Mouse (Mus musculus): ENCODE data around the gene Tnfrsf18.

The Tnfrsf18 gene

DNA sequence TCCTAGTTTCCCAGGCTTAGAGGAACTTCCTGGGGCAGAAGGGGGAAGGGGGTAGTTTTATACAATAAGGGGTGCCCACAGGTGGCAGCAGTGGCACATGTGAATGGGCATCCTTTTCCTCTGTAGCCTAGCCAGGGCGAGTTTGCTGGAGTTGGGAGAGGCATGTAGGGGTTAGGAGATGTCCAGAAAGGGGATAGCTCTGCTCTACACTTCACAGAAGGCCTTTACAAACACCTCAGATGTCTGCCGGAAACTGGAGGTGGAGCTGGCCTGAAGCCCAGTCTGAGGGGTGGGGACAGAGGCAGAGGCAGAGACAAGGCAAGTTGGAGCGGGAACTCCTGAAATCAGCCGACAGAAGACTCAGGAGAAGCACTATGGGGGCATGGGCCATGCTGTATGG is at the start of gene Tnfrsf18:
Tnfrsf18 (plus strand) TSS at position 152 of the 400 bp plus-strand sequence.
- no peak for DNase-seq (ENCODE audit: low spot score)

DNA sequence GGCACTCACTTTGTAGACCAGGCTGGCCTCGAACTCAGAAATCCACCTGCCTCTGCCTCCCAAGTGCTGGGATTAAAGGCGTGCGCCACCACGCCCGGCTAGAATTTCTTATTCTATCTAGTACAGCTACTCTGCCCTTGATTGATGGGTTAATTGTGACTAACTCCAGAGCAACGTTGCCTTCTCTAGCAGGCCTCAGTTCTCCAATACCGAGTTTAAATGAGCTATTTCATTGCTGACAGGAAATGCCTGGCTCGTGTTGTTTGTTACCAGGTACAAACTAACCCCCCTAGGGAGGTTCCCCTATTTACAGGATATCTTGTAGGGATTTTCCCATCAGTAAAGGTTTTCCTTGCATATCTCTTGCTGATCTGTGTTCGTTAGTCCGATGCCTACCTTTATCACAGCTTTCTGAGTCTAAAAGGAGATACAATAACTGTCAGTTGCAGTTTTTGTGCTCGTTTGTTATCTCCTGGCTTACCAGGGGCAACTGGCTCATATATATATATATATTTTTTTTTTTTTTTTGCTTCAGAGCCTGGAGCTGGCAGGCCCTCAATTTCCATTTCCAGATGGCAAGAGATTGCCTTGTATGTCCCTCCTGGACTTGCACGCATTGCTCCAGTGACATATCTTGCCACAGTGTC is 44.4 kb upstream of the Tnfrsf18 start:
- DNase-seq (ENCODE audit: low spot score) = no peak

DNA sequence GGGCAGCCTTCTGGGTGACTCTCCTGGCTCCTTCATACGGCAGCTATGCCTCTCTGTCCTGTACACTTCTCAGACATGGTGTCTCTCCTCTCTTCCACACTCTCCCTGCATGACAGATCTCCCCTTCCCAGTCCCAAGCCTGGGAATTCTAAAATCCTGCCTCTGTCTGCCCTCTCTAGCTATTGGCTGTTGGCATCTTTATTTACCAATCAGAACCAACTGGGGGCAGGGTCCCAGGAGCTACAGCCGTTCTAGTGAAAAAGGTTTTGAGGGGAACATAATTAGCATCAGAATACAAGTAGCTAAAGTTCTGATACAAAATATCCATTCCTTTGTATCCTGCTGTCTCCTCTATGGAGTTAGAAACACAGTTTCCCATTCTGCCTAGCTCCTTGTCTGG is 42.2 kb upstream of the Tnfrsf18 start:
- no peak for DNase-seq (ENCODE audit: low spot score)

DNA sequence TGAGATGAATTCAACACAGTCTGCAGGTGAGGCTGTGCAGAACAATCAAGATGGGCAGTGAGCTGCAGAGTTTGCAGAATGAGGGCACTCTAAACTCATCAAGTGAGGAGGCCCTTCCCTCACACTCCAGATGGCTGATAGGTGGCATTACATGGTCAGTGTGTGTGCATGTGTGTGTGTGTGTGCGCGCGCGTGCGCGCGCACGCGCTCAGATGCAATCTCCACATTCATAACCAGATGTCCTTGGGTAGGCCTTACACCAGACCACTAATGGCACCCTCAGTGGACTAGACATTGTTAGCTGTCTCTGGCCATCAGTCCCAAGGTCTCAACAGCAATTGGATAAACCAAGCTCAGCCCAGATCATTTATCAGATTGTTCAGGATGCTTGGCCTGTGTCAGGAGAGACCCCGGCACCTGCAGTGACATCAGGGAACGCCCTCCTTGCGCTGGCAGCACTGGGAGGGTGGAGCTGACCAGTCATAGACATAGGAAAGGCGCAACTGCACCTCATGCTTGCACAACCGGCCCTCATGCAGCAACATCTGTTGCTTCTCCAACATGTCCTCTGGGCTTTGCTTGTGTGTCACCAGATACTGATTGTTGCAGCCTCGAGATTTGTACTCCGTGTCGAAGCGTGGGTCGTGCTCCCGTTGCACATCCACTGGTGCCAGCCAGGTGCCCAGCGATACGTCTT is 34.6 kb upstream of the Tnfrsf18 start:
- DNase-seq (ENCODE audit: low spot score) = no peak

DNA sequence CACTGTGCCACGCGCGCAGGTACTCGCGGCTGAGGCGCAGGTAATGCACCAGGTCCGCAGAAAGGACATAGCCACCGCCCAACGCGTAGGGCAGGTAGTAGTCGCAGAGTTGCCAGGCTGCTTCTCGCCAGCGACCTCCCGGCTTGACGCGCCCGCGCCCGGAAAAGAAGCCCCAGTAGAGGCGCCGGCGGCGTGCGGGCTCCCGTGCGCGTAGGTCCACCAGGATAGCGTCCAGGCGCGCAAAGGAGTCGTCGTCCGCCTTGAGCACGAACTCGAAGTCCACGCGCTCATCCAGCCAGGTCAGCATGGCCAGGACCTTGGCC is 34.1 kb upstream of the Tnfrsf18 start:
- DNase-seq (ENCODE audit: low spot score) = no peak

DNA sequence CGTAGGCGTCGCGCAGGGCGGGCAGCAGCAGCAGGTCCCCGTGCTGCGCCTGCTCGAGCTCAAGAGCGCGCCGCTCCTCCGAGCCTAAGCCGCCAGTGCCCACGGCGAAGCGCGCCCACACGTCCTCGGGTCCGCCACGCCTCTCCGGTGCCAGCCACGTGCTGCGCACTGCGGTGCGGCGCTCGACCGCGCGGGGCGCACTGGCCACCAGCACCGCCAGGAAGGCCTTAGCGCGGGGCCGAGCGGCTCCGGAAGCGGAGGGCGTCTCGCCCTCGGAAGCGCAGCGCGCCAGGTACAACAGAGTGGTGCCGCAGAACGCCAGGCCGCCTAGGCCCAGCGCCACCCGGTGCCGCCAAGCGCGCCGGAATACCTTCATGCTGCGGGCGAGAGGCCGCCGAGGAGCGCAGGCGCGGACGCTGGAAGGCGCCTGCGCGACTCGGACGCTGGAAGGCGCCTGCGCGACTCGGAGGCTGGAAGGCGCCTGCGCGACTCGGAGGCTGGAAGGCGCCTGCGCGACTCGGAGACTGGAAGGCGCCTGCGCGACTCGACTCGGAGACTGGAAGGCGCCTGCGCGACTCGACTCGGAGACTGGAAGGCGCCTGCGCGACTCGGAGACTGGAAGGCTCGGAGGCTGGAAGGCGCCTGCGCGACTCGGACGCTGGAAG is 33.6 kb upstream of the Tnfrsf18 start, which contains the start of the genes B3galt6 and Sdf4:
B3galt6 (minus strand) TSS at position 409 of the 665 bp plus-strand sequence.
Sdf4 (plus strand) TSS at position 632 of the 665 bp plus-strand sequence.
- peak; percentile 82 for DNase-seq (ENCODE audit: low spot score)

DNA sequence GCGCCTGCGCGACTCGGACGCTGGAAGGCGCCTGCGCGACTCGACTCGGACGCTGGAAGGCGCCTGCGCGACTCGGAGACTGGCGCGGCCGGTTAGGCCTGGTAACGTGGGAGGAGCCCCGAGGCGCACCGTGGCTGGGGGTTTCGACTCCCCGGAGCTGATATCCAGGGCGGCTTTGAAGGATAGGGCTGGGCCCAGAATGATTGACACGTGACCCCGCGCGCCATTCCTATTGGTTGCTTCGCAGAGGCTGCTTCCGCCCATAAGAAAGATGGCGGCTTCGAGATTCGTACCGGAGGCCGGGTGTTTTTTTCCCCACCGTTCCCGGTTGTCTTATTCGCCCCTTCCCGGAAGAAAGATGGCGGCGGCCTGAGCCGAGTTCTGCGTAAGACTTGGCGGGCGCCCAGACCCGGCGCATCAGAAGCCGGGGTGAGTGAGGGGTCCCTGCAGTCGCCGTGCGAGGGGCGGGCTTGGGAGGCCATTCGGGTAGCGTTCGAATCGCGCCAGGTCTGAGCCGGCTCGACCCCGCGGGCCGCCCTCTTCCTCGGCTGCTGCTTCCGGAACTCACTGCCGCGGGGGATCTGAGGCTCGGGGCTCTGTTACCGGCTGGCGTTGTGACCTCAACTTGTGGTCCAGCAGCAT is 32.9 kb upstream of the Tnfrsf18 start:
- peak; percentile 96 for DNase-seq (ENCODE audit: low spot score)

DNA sequence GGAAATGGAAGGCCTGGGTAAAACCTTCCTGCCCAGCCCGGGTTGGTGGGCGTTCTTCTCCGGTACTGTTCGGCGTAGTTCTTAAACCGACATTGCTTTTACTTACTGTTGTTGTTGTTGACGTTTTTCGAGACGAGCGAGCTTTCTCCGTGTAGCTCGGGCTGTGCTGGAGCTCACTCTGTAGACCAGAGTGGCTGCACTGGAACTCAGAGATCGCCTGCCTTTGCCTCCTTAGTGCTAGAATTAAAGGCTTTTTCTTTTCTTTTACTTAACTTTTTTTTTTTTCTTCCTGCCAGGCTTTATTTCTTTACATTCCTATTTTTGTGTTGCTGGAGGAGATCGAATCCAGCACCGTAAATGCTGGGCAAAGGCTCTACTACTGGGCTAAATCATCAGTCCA is 32.4 kb upstream of the Tnfrsf18 start:
- DNase-seq (ENCODE audit: low spot score) = no peak

DNA sequence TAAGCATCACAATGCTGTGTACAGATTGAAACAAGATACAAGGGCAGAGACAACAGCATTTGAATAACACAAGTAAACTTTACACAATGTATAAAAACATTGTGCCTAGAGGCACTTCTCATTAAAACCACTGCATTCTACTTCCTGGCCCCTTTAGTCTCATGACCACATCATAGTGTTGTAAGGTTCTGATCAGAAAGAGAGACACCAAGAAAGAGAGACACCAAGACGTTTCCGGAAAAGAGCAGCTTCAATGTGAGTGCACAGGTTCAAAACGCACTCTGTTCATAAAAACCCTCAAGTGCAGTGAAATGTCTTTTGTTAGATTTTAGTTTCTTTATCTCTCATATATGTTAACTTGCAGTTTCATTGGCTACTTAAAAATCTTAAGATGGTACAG is 21.9 kb upstream of the Tnfrsf18 start:
- DNase-seq (ENCODE audit: low spot score) = no peak

DNA sequence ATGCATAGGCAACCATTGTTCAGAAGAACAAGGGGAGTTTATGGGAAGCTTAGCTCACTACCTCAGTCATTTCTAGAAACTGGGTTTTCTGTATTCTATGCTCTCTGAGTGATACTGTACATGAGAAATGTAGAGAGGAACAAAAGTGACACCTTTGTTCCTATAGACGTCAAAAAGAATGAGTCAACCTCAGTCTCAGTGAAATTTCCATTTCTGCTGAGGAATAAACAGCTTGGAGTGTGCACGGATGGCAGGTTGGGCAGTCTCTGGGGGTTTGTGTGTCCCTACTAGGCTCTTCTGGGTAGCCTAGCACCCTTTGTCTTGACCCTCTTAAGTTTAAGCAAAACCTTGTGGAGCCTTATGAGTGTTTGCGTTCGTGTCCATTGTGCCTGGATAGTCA is 17.6 kb upstream of the Tnfrsf18 start:
- DNase-seq (ENCODE audit: low spot score) = no peak

DNA sequence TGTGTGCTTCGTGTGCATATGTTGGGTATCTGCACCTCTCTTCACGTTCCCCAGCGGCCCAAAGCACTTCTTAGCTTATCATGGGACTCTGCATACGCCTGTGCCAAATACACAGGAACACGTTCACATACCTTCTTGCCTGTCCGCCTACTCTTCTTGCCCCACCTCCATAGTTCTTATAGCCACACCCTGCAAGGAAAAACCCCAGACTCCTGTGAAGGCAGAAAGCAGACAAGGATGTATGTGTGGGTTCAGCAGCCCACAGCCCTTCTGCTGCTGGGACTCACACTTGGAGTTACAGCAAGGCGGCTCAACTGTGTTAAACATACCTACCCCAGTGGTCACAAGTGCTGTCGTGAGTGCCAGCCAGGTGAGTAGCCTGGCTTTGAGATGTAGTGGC is 12.3 kb upstream of the Tnfrsf18 start, which contains the start of gene Tnfrsf4:
Tnfrsf4 (plus strand) TSS at position 207 of the 400 bp plus-strand sequence.
- no peak for DNase-seq (ENCODE audit: low spot score)

DNA sequence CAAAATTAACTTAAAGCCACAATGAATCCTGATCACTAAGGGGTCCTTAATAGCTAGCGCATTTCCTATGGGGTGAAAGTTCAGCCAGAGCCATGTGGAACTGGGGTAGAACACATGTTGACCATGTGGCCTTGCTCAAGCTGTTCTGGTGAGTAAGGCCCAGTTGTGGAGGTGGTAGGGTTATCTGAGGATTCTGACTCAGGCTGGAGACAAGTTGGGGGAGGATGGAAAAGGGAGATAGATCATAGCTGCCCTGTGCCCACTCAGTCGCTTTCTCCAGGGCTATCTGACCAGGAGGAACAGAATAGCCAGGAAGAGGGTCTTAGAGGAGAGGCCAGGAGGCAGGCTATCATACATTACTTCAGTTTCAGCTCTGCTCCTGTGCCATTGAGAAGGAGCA is 11.5 kb upstream of the Tnfrsf18 start:
- peak; percentile 24 for DNase-seq (ENCODE audit: low spot score)

DNA sequence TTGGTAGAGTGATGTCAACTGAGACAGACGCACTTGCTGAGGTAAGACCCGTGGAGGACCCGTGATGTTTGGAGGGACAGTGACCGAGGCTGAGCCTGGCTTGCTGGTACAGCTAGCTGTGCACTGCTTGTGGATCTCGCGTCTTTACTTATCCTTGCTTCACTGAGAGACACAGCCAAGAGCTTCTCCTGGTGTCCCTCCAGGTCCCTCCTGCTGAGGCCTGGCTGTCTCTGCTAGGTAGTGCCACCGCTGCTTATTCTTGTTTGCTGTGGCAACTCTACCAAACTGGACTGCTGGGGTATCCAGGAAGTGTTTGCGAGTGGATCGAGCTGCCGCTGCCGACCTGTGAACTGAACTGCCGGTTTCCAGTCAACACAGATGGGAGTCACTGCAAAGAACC is 6.2 kb upstream of the Tnfrsf18 start:
- DNase-seq (ENCODE audit: low spot score) = no peak

DNA sequence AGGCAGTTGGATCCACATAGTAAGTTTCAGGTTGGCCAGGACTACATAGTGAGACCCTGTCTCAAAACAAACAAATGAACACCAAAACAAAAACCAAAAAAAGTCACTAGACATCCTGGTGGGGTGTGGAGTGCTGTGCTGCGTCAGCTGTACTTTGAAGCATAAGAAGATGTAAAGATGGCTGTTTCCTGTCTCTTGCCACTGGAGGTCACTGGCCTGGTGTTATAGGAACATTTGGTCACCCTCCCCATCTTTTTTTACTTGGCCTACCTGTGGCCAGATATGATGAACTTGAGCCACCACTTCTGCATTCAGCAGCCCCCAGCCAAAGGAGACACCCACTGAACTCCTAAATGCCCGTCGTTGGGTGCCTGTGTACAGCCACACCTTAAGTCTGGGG is 4.6 kb upstream of the Tnfrsf18 start:
- DNase-seq (ENCODE audit: low spot score) = no peak

DNA sequence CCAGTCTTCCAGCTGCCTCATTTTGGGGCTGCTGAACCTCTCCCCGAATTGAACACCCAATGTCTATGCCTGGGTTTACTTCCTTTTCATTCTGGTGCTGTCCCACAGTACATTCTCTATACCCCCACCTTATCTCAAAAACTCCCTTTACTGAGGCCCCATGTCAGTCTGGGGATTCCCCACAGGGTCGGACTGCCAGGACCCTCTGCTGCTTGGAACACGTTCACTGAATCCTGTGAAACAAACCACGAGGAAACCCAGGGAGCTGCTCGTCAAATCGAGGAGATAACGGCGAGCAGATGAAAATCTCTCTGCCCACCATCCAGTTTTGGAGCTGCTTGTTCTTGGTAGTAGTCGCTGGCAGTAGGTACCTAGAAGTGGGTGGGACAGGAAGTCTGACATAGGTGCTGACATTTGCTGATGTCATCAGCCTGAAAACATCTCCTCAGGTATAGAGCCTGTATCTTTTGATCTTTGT is 4.0 kb upstream of the Tnfrsf18 start:
- DNase-seq (ENCODE audit: low spot score) = no peak

DNA sequence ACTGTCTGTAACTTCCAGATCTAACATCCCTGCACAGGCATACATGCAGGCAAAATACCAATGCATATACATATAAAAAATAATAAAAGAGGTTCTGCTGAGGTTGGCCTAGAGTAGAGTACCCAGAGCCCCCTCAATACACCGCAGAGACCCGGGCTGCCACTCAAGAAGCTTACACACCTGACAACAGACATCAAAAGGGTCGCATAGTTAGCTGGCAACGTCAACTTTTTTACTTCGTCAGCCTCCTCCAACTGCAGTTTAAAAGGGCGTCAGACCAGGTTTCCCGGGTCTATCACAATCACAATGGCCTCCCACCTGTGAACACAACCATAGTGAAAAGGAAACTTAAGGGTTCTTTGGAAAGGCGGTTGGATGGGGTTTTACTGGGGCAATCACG is 2.4 kb upstream of the Tnfrsf18 start:
- no peak for DNase-seq (ENCODE audit: low spot score)

DNA sequence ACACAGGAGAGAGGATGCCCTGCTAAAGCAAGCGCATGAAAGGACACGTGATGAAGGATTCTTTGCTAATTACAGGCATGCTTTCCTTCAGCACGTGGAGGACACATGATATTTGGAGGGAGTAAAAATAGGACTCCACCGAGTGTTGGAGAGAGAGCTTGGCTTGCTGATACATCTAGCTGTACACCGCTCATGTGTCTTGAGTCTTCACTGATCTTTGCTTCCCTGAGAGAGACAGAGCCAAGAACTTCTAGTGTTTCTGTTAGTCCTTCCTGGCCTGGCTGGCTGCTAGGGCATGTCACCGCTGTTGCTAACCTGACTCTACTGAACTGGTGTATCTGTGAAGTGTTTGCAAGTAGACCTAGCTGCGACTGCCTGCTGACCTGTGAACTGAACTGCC is 1.8 kb upstream of the Tnfrsf18 start:
- no peak for DNase-seq (ENCODE audit: low spot score)

DNA sequence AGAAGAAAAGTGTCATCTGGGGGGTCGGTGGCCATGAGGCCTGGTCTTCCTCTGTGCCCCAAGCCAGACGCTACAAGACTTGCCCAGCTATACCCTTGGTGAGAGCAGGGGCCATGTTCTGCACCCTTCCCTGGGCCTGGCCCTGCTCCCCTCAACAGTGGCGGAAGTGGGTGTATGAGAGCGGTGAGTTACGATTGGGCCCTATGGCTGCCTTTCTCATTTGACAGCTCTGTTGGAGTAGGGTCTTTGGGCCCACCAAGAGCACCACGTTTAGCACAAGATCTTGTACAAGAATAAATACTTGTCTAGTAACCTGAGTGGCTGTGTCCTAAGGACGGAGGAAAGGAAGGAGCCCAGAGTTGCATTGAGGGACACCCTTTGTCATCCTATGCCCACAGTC is 2.6 kb downstream of the Tnfrsf18 start:
- no peak for DNase-seq (ENCODE audit: low spot score)

DNA sequence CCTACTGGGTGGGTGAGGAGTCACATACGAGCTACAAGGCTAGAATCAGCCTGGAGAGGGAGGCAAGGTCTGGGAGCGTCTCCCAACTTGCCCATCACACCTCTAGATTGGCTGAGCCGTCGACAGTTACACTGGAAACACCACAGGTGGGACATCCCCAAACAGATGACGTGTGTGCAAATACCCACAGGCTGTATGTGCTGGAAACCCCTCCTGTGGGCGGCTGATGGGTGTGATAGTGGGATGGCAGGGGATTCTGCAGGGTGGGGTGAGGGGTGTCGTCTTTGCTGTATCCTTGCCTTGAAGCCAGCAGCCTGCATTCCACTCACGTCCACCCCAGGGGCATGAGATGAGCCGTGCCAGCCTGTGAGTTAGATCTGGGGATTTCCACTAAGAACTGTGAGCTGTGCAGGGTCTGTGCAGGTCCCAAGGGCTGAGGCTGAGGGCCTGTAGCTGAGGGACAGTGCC is 4.7 kb downstream of the Tnfrsf18 start:
- no peak for DNase-seq (ENCODE audit: low spot score)

DNA sequence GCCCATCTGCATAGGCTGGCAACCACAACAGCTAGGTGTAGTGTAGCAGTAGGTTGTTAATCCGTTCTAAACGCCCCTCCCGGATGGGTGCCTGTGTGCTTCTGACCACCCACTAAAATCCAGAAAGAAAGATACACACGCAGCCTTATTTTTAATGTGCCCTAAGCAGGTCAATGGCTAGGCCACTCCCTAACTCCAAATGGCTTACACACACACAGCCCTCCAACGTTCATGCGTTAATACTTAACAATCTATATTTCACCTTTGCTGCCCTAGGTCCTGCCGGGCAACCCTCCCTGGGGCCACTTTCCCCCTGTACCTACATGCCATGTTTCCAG is 5.3 kb downstream of the Tnfrsf18 start:
- no peak for DNase-seq (ENCODE audit: low spot score)

DNA sequence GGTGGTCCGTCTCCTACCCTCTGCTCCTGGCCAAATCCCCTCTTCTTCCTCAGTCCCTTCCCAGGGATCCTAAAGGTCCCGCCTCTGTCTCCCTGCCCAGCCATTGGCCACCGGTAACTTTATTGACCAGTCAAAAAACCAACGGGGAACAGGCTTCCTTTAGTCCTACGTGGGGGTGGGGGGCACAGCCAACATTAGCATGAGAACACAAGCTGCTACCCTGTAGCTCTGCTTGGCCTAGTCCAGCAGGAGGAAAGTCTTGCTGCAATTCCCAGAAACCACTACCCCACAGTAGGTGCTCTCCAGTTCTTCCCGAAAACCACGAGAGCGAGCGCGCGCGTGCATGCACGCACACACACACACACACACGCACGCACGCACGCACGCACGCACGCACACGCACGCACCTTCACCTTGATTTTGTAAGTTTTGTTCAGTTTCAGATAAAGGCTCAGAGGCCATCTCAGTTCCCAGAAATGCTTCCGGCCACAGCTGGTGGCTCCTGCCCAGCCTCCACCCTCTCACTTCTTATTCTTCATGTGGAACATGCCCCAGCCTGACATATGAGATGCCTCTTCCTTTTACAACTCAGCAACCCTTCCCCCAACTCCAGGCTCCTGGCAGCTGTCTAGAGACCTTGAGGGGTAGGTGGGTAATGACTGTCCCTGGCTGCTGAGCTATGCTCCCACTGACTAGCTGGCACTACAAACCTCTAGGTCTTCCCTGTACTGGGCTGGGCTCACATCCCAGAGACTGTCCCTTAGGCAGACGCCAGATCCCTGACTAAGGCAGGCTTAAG is 5.8 kb downstream of the Tnfrsf18 start:
- peak; percentile 88 for DNase-seq (ENCODE audit: low spot score)

DNA sequence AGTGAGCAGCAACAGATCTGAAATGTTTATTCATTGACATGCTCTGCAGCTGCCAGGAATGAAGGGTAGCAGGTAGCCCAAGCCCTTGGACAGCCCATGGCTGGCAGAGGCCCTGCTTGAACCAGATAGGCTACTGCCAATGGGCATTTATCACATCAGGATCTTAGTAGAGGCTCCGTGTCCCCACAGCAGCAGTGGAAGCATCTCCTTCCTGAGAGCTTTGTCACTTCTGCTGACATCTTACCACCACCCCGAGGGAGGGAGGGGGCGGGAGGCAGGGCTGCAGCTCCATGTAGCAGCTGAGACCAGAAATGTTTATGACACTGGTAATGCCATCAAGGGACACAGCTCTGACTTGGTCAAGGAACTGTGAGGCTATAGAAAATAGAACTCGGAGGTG is 6.9 kb downstream of the Tnfrsf18 start:
- DNase-seq (ENCODE audit: low spot score) = no peak

All from adipocyte (in vitro differentiated cells).